Mouse (Mus musculus) heart, adult 2 months (tissue): ENCODE data around the gene Figla.

Experiments used
- CTCF ChIP-seq: fragments of 200-600 bp; IDR thresholded peaks from 2 replicates; pipeline ENCODE4 v1.8.1; 2022; ENCODE audit warnings: antibody characterized with exemption, mild to moderate bottlenecking, moderate library complexity
- POLR2A ChIP-seq: fragments of 200-500 bp; IDR thresholded peaks from 2 replicates; pipeline ENCODE4 v1.6.1; 2011; ENCODE audit warnings: mild to moderate bottlenecking, low read depth, low read length, control low read depth; ENCODE audit not compliant: insufficient read depth

GRCm38 (mm10) chr6:85973336-85973735 is 42.6 kb upstream of the Figla start:
- TF ChIP-seq CTCF (no peak), POLR2A (no peak)
